Mouse (Mus musculus): ENCODE results near the gene Card6. TPM values are rescaled to one million over a fixed set of nuclear protein-coding genes. Genes with fewer than 3 reads are reported as not detected.

The Card6 gene
- total and polyA plus RNA-seq, 3 experiments: 1.3 to 3.9 (median 1.6) TPM

DNA sequence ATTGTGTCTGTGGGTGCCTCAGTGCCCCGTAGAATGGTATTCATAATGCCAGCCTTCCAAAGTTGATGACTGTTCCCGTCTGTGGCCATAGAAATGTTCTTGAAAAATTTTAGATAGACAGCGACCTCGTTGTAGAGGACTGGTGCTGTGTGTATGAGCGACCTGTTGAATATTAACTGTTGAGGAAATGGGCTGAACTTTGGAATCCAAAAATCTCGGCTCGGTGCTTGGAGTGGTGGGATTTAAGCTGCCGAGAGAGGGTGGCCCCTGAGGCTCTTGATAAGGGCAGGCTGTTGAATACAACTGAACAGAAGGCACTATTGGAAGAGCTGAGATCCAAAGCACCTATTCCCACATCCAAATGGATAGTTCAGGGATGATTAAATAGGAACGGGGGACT lies 46.3 kb upstream of the Card6 start:
- H3K4me3 ChIP-seq (replicated peaks in 1 of 3; ENCODE audit: low read depth in 2 of 3, low read length in 2 of 3, poor library complexity in 1 of 3): no peak overlapping the region
- H3K27me3 ChIP-seq (replicated peaks): no peaks in the 10 kb centered on the region
- H3K79me2 ChIP-seq (replicated peaks; ENCODE audit: control insufficient read depth, extremely low read depth, insufficient read depth, poor library complexity, severe bottlenecking): peaks cover 43% of the 10 kb centered on the region
- H3K9me3 ChIP-seq (replicated peaks; ENCODE audit: low read length): no peaks in the 10 kb centered on the region
- in situ Hi-C loops (cut with MboI; ENCODE audit: low pct_ligation_motif_present, low pct_unique_long_range_greater_than_20kb, low sequenced_read_pairs) (no loop called here), dilution Hi-C loops (cut with MboI; ENCODE audit: extremely low pct_ligation_motif_present, extremely low pct_unique_long_range_greater_than_20kb, low sequenced_read_pairs) (no loop called here)
- H3K36me3 ChIP-seq (replicated peaks in 1 of 2; ENCODE audit: control insufficient read depth in 1 of 2, insufficient read depth in 1 of 2, low read length in 1 of 2): peaks cover 2 to 22% of the 10 kb centered on the region in 2 experiments
- TF ChIP-seq GABPA (IDR thresholded peaks at IDR 0.05; ENCODE audit: insufficient replicate concordance, low read depth, low read length) (no peak), CHD1 (IDR thresholded peaks at IDR 0.05; ENCODE audit: low read depth, low read length) (no peak), MAZ (IDR thresholded peaks at IDR 0.05; ENCODE audit: low read depth, low read length) (no peak), ZMIZ1 (IDR thresholded peaks at IDR 0.05; ENCODE audit: low read depth, low read length) (no peak), SMC3 (IDR thresholded peaks at IDR 0.05; ENCODE audit: low read depth, low read length) (no peak), CHD2 (IDR thresholded peaks at IDR 0.05; ENCODE audit: low read length) (no peak), ETS1 (conservative IDR thresholded peaks at IDR 0.05; ENCODE audit: low read depth, low read length) (no peak), HCFC1 (IDR thresholded peaks at IDR 0.05; ENCODE audit: low read depth, low read length) (no peak), RCOR1 (conservative IDR thresholded peaks at IDR 0.05; ENCODE audit: low read depth, low read length) (no peak)
- peaks cover 3 to 55% of the 10 kb centered on the region in 2 experiments; a peak in 3 of 4 replicates for H3K4me1 ChIP-seq (ENCODE audit: control insufficient read depth in 1 of 2, insufficient read depth in 2 of 2)
- no peak for DNase-seq (ENCODE audit: extremely low read depth)
- no peak overlapping the region for H3K9ac ChIP-seq (ENCODE audit: insufficient read depth, low read depth)
- no peak overlapping the region for H3K4me2 ChIP-seq (ENCODE audit: insufficient read depth, low read depth, poor library complexity, severe bottlenecking)
- no peak overlapping the region for H3K27ac ChIP-seq (ENCODE audit: insufficient read depth, low read depth)

DNA sequence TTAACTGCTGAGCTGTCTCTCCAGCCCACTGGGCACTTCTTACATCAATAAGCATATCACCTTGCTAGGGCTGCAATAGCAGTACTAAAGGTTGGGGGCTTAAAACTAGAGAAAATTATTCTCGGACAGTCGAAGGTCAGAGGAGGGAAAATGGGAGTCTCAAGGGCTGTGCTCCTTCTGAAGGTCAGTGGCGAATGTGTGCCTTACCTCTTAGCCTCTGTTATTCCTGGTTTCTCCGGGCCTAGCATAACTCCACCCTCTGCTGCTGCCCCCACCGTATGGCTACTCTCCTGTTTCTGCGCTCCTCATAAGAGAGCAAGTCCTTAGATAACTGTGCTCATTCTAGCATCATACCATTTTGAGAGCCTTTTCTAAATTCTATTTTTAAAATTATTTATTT lies 43.8 kb upstream of the Card6 start:
- no peak overlapping the region for H3K4me3 ChIP-seq (replicated peaks in 1 of 3; ENCODE audit: low read depth in 2 of 3, low read length in 2 of 3, poor library complexity in 1 of 3)
- no peak overlapping the region for H3K9ac ChIP-seq (ENCODE audit: insufficient read depth, low read depth)
- no peaks in the 10 kb centered on the region for H3K9me3 ChIP-seq (replicated peaks; ENCODE audit: low read length)
- dilution Hi-C loops (cut with MboI; ENCODE audit: extremely low pct_ligation_motif_present, extremely low pct_unique_long_range_greater_than_20kb, low sequenced_read_pairs) (no loop called here), in situ Hi-C loops (cut with MboI; ENCODE audit: low pct_ligation_motif_present, low pct_unique_long_range_greater_than_20kb, low sequenced_read_pairs) (no loop called here)
- no peak for DNase-seq (ENCODE audit: extremely low read depth)
- peaks cover under 1 to 32% of the 10 kb centered on the region in 2 experiments; a peak in 3 of 4 replicates for H3K4me1 ChIP-seq (ENCODE audit: control insufficient read depth in 1 of 2, insufficient read depth in 2 of 2)
- H3K79me2 ChIP-seq (replicated peaks; ENCODE audit: control insufficient read depth, extremely low read depth, insufficient read depth, poor library complexity, severe bottlenecking): peaks cover 49% of the 10 kb centered on the region
- H3K4me2 ChIP-seq (ENCODE audit: insufficient read depth, low read depth, poor library complexity, severe bottlenecking): no peak overlapping the region
- H3K27me3 ChIP-seq (replicated peaks): no peaks in the 10 kb centered on the region
- H3K36me3 ChIP-seq (replicated peaks in 1 of 2; ENCODE audit: control insufficient read depth in 1 of 2, insufficient read depth in 1 of 2, low read length in 1 of 2): peaks cover 2 to 16% of the 10 kb centered on the region in 2 experiments
- no peak for TF ChIP-seq CHD1 (IDR thresholded peaks at IDR 0.05; ENCODE audit: low read depth, low read length)
- TF ChIP-seq BHLHE40 (IDR thresholded peaks at IDR 0.05; ENCODE audit: low read depth, low read length): no peak
- no peak for TF ChIP-seq CHD2 (IDR thresholded peaks at IDR 0.05; ENCODE audit: low read length)
- no peak for TF ChIP-seq MAFK (IDR thresholded peaks at IDR 0.05; ENCODE audit: insufficient replicate concordance, low read length)
- TF ChIP-seq RCOR1 (conservative IDR thresholded peaks at IDR 0.05; ENCODE audit: low read depth, low read length): no peak
- TF ChIP-seq MEF2A (IDR thresholded peaks at IDR 0.05; ENCODE audit: borderline replicate concordance, low read depth, low read length): no peak
- no peak for TF ChIP-seq SIN3A (IDR thresholded peaks at IDR 0.05; ENCODE audit: low read length)
- no peak for TF ChIP-seq MYC (IDR thresholded peaks at IDR 0.05; ENCODE audit: low read depth, low read length)
- TF ChIP-seq SMC3 (IDR thresholded peaks at IDR 0.05; ENCODE audit: low read depth, low read length): no peak
- no peak for TF ChIP-seq ELF1 (IDR thresholded peaks at IDR 0.05; ENCODE audit: low read depth, low read length)
- no peak for TF ChIP-seq CTCF (conservative IDR thresholded peaks at IDR 0.05 in 1 of 2, IDR thresholded peaks at IDR 0.05 in 1 of 2; ENCODE audit: low read depth in 2 of 2, low read length in 2 of 2)
- no peak overlapping the region for H3K27ac ChIP-seq (ENCODE audit: insufficient read depth, low read depth)
